Mouse (Mus musculus): ENCODE measurements at regions not wholly inside any gene's neighbourhood (a gene's known extent, or its start where the extent isn't known, plus 50 kb on each side); places are given as distances from the start of the nearest gene placed in this dataset.

- H3K27ac ChIP-seq (ENCODE audit: control insufficient read depth, insufficient read depth, low read depth, low read length), result no peak overlapping the region
- TF ChIP-seq CTCF (IDR thresholded peaks at IDR 0.05; ENCODE audit: control insufficient read depth, insufficient read depth, insufficient replicate concordance, low read depth, low read length) (no peak), POLR2A (IDR thresholded peaks at IDR 0.05; ENCODE audit: control insufficient read depth, low read depth, low read length) (no peak)
- no peaks in the 10 kb centered on the region for H3K4me1 ChIP-seq (ENCODE audit: control insufficient read depth, insufficient read depth, low read length)
- no peak overlapping the region for H3K4me3 ChIP-seq (ENCODE audit: control insufficient read depth, low read depth, low read length)
- H3K36me3 ChIP-seq (ENCODE audit: control insufficient read depth, insufficient read depth, low read length), result no peaks in the 10 kb centered on the region
- no peaks in the 10 kb centered on the region for H3K27me3 ChIP-seq (ENCODE audit: control insufficient read depth, insufficient read depth, low read length)
Observed at GRCm38 (mm10) chr2:115511146-115511545, 70.4 kb upstream of the BC052040 start.

GRCm38 (mm10) chr2:115511612-115512525 is 69.6 kb upstream of the BC052040 start:
- Histone ChIP-seq H3K36me3 (ENCODE audit: control insufficient read depth, insufficient read depth, low read length) (no peaks in the 10 kb centered on the region), H3K4me1 (ENCODE audit: control insufficient read depth, insufficient read depth, low read length) (no peaks in the 10 kb centered on the region), H3K27ac (ENCODE audit: control insufficient read depth, insufficient read depth, low read depth, low read length) (no peak overlapping the region), H3K4me3 (ENCODE audit: control insufficient read depth, low read depth, low read length) (no peak overlapping the region), H3K27me3 (ENCODE audit: control insufficient read depth, insufficient read depth, low read length) (no peaks in the 10 kb centered on the region)
- TF ChIP-seq POLR2A (IDR thresholded peaks at IDR 0.05; ENCODE audit: control insufficient read depth, low read depth, low read length), result no peak
- no peak for TF ChIP-seq CTCF (IDR thresholded peaks at IDR 0.05; ENCODE audit: control insufficient read depth, insufficient read depth, insufficient replicate concordance, low read depth, low read length)

- Histone ChIP-seq H3K27ac (ENCODE audit: control insufficient read depth, insufficient read depth, low read depth, low read length) (no peak overlapping the region), H3K27me3 (ENCODE audit: control insufficient read depth, insufficient read depth, low read length) (no peaks in the 10 kb centered on the region), H3K4me1 (ENCODE audit: control insufficient read depth, insufficient read depth, low read length) (no peaks in the 10 kb centered on the region), H3K36me3 (ENCODE audit: control insufficient read depth, insufficient read depth, low read length) (no peaks in the 10 kb centered on the region), H3K4me3 (ENCODE audit: control insufficient read depth, low read depth, low read length) (no peak overlapping the region)
- TF ChIP-seq POLR2A (IDR thresholded peaks at IDR 0.05; ENCODE audit: control insufficient read depth, low read depth, low read length), result no peak
- TF ChIP-seq CTCF (IDR thresholded peaks at IDR 0.05; ENCODE audit: control insufficient read depth, insufficient read depth, insufficient replicate concordance, low read depth, low read length), result no peak
Observed at GRCm38 (mm10) chr2:115512891-115513290, 68.6 kb upstream of the BC052040 start.

- no peak overlapping the region for H3K4me3 ChIP-seq (ENCODE audit: control insufficient read depth, low read depth, low read length)
- no peak overlapping the region for H3K27ac ChIP-seq (ENCODE audit: control insufficient read depth, insufficient read depth, low read depth, low read length)
- H3K36me3 ChIP-seq (ENCODE audit: control insufficient read depth, insufficient read depth, low read length), result no peaks in the 10 kb centered on the region
- no peaks in the 10 kb centered on the region for H3K27me3 ChIP-seq (ENCODE audit: control insufficient read depth, insufficient read depth, low read length)
- no peaks in the 10 kb centered on the region for H3K4me1 ChIP-seq (ENCODE audit: control insufficient read depth, insufficient read depth, low read length)
- TF ChIP-seq POLR2A (IDR thresholded peaks at IDR 0.05; ENCODE audit: control insufficient read depth, low read depth, low read length) (no peak), CTCF (IDR thresholded peaks at IDR 0.05; ENCODE audit: control insufficient read depth, insufficient read depth, insufficient replicate concordance, low read depth, low read length) (no peak)
Observed at GRCm38 (mm10) chr2:115513774-115514231, 67.7 kb upstream of the BC052040 start.

- no peak overlapping the region for H3K4me3 ChIP-seq (ENCODE audit: control insufficient read depth, low read depth, low read length)
- no peaks in the 10 kb centered on the region for H3K36me3 ChIP-seq (ENCODE audit: control insufficient read depth, insufficient read depth, low read length)
- H3K27me3 ChIP-seq (ENCODE audit: control insufficient read depth, insufficient read depth, low read length), result no peaks in the 10 kb centered on the region
- H3K4me1 ChIP-seq (ENCODE audit: control insufficient read depth, insufficient read depth, low read length), result no peaks in the 10 kb centered on the region
- no peak overlapping the region for H3K27ac ChIP-seq (ENCODE audit: control insufficient read depth, insufficient read depth, low read depth, low read length)
- TF ChIP-seq POLR2A (IDR thresholded peaks at IDR 0.05; ENCODE audit: control insufficient read depth, low read depth, low read length) (no peak), CTCF (IDR thresholded peaks at IDR 0.05; ENCODE audit: control insufficient read depth, insufficient read depth, insufficient replicate concordance, low read depth, low read length) (no peak)
Observed at GRCm38 (mm10) chr2:115514831-115515428, 66.6 kb upstream of the BC052040 start.

- H3K4me1 ChIP-seq (ENCODE audit: control insufficient read depth, insufficient read depth, low read length), result no peaks in the 10 kb centered on the region
- TF ChIP-seq POLR2A (IDR thresholded peaks at IDR 0.05; ENCODE audit: control insufficient read depth, low read depth, low read length), result no peak
- no peak for TF ChIP-seq CTCF (IDR thresholded peaks at IDR 0.05; ENCODE audit: control insufficient read depth, insufficient read depth, insufficient replicate concordance, low read depth, low read length)
- H3K27me3 ChIP-seq (ENCODE audit: control insufficient read depth, insufficient read depth, low read length), result no peaks in the 10 kb centered on the region
- H3K4me3 ChIP-seq (ENCODE audit: control insufficient read depth, low read depth, low read length), result no peak overlapping the region
- no peaks in the 10 kb centered on the region for H3K36me3 ChIP-seq (ENCODE audit: control insufficient read depth, insufficient read depth, low read length)
- no peak overlapping the region for H3K27ac ChIP-seq (ENCODE audit: control insufficient read depth, insufficient read depth, low read depth, low read length)
Observed at GRCm38 (mm10) chr2:115515470-115515869, 66.0 kb upstream of the BC052040 start.

GRCm38 (mm10) chr2:115516824-115517223 is 64.7 kb upstream of the BC052040 start:
- Histone ChIP-seq H3K36me3 (ENCODE audit: control insufficient read depth, insufficient read depth, low read length) (no peaks in the 10 kb centered on the region), H3K27ac (ENCODE audit: control insufficient read depth, insufficient read depth, low read depth, low read length) (no peak overlapping the region), H3K27me3 (ENCODE audit: control insufficient read depth, insufficient read depth, low read length) (no peaks in the 10 kb centered on the region), H3K4me1 (ENCODE audit: control insufficient read depth, insufficient read depth, low read length) (no peaks in the 10 kb centered on the region), H3K4me3 (ENCODE audit: control insufficient read depth, low read depth, low read length) (no peak overlapping the region)
- TF ChIP-seq CTCF (IDR thresholded peaks at IDR 0.05; ENCODE audit: control insufficient read depth, insufficient read depth, insufficient replicate concordance, low read depth, low read length), result no peak
- TF ChIP-seq POLR2A (IDR thresholded peaks at IDR 0.05; ENCODE audit: control insufficient read depth, low read depth, low read length), result no peak

All from testis, adult 2 months (tissue).